Mouse (Mus musculus): ENCODE measurements around the gene Trub1. TPM values are rescaled to one million over a fixed set of nuclear protein-coding genes. Genes with fewer than 3 reads are reported as not detected.
A peak's percentile ranks its signal among the peaks of the same experiment; 100 is the strongest.

Trub1 gene
- total and polyA plus RNA-seq, 2 experiments: 5.7 to 12.7 TPM

DNA sequence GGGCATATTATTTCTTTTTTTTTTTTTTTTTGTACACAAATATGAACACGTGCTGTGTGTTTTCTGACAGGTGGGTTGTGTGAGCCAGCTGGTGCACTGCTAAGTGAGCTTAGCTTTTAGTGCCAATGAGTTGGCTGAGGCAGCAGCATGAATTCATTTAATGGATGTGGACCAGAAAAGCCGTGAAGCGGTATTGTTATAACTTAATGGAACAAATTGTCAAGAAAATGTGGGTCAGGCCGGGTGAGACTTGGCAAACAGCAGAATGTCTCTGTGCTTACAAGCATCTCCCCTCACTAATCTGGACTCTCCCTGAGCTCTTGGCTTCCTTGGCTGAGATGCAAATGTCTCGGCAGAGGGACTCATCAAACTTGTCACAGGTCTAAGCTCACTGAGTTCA lies 7.7 kb upstream of the Trub1 start:
- Histone ChIP-seq H3K27me3 (ENCODE audit: control insufficient read depth, insufficient read depth, low read length) (no peaks in the 10 kb centered on the region), H3K9ac (ENCODE audit: low read depth, low read length) (no peak overlapping the region), H3K4me1 (ENCODE audit: control insufficient read depth, insufficient read depth, low read length) (no peaks in the 10 kb centered on the region), H3K27ac (replicated peaks; ENCODE audit: insufficient read depth, low read depth, low read length) (no peak overlapping the region), H3K36me3 (ENCODE audit: control insufficient read depth, insufficient read depth, low read length) (no peaks in the 10 kb centered on the region), H3K4me3 (ENCODE audit: insufficient read depth, low read depth, low read length) (no peak overlapping the region), H3K79me2 (ENCODE audit: control insufficient read depth, insufficient read depth, low read length) (no peaks in the 10 kb centered on the region)
- 84% methylated on average over 5 of the region's 5 CpGs for WGBS
- TF ChIP-seq POLR2A (IDR thresholded peaks at IDR 0.05; ENCODE audit: extremely low read depth, insufficient read depth, low read length) (no peak), CTCF (IDR thresholded peaks at IDR 0.05; ENCODE audit: low read depth, low read length) (no peak)
- DNase-seq (ENCODE audit: extremely low read depth, low read depth, low spot score): no peak

- Histone ChIP-seq H3K4me3 (ENCODE audit: insufficient read depth, low read depth, low read length) (no peak overlapping the region), H3K4me1 (ENCODE audit: control insufficient read depth, insufficient read depth, low read length) (peaks cover 6% of the 10 kb centered on the region), H3K79me2 (ENCODE audit: control insufficient read depth, insufficient read depth, low read length) (peaks cover 5% of the 10 kb centered on the region; the same call in 1 of the 2 replicates), H3K36me3 (ENCODE audit: control insufficient read depth, insufficient read depth, low read length) (no peaks in the 10 kb centered on the region), H3K9ac (ENCODE audit: low read depth, low read length) (no peak overlapping the region), H3K27ac (replicated peaks; ENCODE audit: insufficient read depth, low read depth, low read length) (no peak overlapping the region), H3K27me3 (ENCODE audit: control insufficient read depth, insufficient read depth, low read length) (no peaks in the 10 kb centered on the region)
- WGBS: 96% methylated on average over 1 of the region's 1 CpGs
- TF ChIP-seq CTCF (IDR thresholded peaks at IDR 0.05; ENCODE audit: low read depth, low read length) (no peak), POLR2A (IDR thresholded peaks at IDR 0.05; ENCODE audit: extremely low read depth, insufficient read depth, low read length) (no peak)
- DNase-seq (ENCODE audit: extremely low read depth, low read depth, low spot score): no peak
These were observed 1.9 kb upstream of the Trub1 start for GRCm38 (mm10) chr19:57450849-57451248.

DNA sequence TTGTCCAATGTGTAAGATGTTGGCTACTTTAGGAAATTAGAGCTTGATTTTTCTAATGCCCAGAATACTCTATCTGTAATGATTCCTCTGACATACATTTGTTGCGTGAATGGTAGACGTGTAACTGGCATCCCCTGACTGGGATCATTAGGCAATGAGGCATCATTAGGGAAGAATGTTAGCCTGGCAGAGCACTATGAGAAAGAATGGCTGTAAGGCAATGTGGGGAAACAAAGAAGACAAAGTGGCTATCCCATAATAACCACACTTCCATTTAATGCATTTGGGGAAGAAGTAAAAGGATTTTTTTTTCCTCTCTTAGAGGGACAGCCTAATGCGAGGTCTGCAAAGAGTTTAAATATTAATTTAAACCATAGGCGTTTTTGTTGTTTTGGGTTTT lies 950 bp upstream of the Trub1 start:
- Histone ChIP-seq H3K27me3 (ENCODE audit: control insufficient read depth, insufficient read depth, low read length) (no peaks in the 10 kb centered on the region), H3K4me1 (ENCODE audit: control insufficient read depth, insufficient read depth, low read length) (peaks cover 6% of the 10 kb centered on the region), H3K27ac (replicated peaks; ENCODE audit: insufficient read depth, low read depth, low read length) (no peak overlapping the region), H3K36me3 (ENCODE audit: control insufficient read depth, insufficient read depth, low read length) (no peaks in the 10 kb centered on the region), H3K79me2 (ENCODE audit: control insufficient read depth, insufficient read depth, low read length) (peaks cover 5% of the 10 kb centered on the region; the same call in 1 of the 2 replicates), H3K9ac (ENCODE audit: low read depth, low read length) (no peak overlapping the region), H3K4me3 (ENCODE audit: insufficient read depth, low read depth, low read length) (no peak overlapping the region)
- WGBS: 92% methylated on average over 4 of the region's 4 CpGs
- DNase-seq (ENCODE audit: extremely low read depth, low read depth, low spot score): no peak
- no peak for TF ChIP-seq POLR2A (IDR thresholded peaks at IDR 0.05; ENCODE audit: extremely low read depth, insufficient read depth, low read length)
- TF ChIP-seq CTCF (IDR thresholded peaks at IDR 0.05; ENCODE audit: low read depth, low read length): no peak

DNA sequence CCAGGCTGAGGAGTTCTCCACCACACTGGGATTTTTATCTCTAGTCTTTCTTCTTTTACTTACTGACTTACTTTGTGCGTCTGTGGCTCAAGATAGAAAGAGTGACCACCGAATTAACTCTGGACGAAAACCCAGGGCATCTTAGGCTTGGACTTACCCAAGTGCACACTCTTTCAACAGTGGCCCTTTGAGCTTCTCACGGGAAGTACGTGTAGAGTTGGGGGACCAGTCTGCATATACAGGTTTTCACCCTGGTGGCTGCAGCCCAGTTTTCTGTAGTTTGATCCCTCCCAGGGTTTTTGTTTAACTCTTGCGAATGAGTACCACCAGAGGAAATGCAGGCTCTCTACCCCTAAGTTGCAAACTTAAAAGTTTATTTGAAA lies 497 bp downstream of the Trub1 start:
- 3% methylated on average over 6 of the region's 6 CpGs for WGBS
- no peaks in the 10 kb centered on the region for H3K27me3 ChIP-seq (ENCODE audit: control insufficient read depth, insufficient read depth, low read length)
- peaks cover 5% of the 10 kb centered on the region; the same call in 1 of the 2 replicates for H3K79me2 ChIP-seq (ENCODE audit: control insufficient read depth, insufficient read depth, low read length)
- DNase-seq (ENCODE audit: extremely low read depth, low read depth, low spot score): no peak
- peaks cover 6% of the 10 kb centered on the region for H3K4me1 ChIP-seq (ENCODE audit: control insufficient read depth, insufficient read depth, low read length)
- no peak for TF ChIP-seq POLR2A (IDR thresholded peaks at IDR 0.05; ENCODE audit: extremely low read depth, insufficient read depth, low read length)
- no peak for TF ChIP-seq CTCF (IDR thresholded peaks at IDR 0.05; ENCODE audit: low read depth, low read length)
- peak overlapping the region; percentile 82 for H3K9ac ChIP-seq (ENCODE audit: low read depth, low read length)
- peak overlapping the region; percentile 84 for H3K4me3 ChIP-seq (ENCODE audit: insufficient read depth, low read depth, low read length)
- 0 out of 2 replicates have a peak overlapping the region, but pooled peaks have one; percentile 14 for H3K27ac ChIP-seq (replicated peaks; ENCODE audit: insufficient read depth, low read depth, low read length)
- no peaks in the 10 kb centered on the region for H3K36me3 ChIP-seq (ENCODE audit: control insufficient read depth, insufficient read depth, low read length)

- no peaks in the 10 kb centered on the region for H3K36me3 ChIP-seq (ENCODE audit: control insufficient read depth, insufficient read depth, low read length)
- no peak overlapping the region for H3K9ac ChIP-seq (ENCODE audit: low read depth, low read length)
- TF ChIP-seq POLR2A (IDR thresholded peaks at IDR 0.05; ENCODE audit: extremely low read depth, insufficient read depth, low read length): no peak
- no peak for TF ChIP-seq CTCF (IDR thresholded peaks at IDR 0.05; ENCODE audit: low read depth, low read length)
- no peak for DNase-seq (ENCODE audit: extremely low read depth, low read depth, low spot score)
- H3K4me3 ChIP-seq (ENCODE audit: insufficient read depth, low read depth, low read length): no peak overlapping the region
- no peak overlapping the region for H3K27ac ChIP-seq (replicated peaks; ENCODE audit: insufficient read depth, low read depth, low read length)
- peaks cover 6% of the 10 kb centered on the region for H3K4me1 ChIP-seq (ENCODE audit: control insufficient read depth, insufficient read depth, low read length)
- peaks cover 5% of the 10 kb centered on the region; the same call in 1 of the 2 replicates for H3K79me2 ChIP-seq (ENCODE audit: control insufficient read depth, insufficient read depth, low read length)
- no peaks in the 10 kb centered on the region for H3K27me3 ChIP-seq (ENCODE audit: control insufficient read depth, insufficient read depth, low read length)
- 97% methylated on average over 25 of the region's 25 CpGs for WGBS
These were observed 2.7 kb downstream of the Trub1 start for GRCm38 (mm10) chr19:57455286-57455960.

DNA sequence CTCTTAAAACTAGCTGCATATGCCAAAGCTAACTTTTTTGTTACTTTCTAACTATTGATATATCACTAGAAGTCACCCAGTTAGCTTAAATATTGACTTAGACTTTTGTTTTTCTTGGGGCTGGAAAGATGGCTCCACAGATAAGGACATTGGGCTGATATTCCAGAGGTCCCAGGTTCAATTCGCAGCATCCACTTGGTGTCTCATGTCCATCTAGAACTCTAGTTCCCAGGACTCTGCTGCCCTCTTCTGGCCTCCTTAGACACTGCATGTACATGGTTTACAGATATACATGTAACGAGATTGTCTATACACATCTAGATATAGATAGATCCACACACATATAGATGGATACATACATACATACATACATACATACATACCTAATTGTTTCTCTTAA lies 4.4 kb downstream of the Trub1 start:
- WGBS: 83% methylated on average over 2 of the region's 2 CpGs
- TF ChIP-seq CTCF (IDR thresholded peaks at IDR 0.05; ENCODE audit: low read depth, low read length) (peak; percentile 56), POLR2A (IDR thresholded peaks at IDR 0.05; ENCODE audit: extremely low read depth, insufficient read depth, low read length) (no peak)
- peaks cover 5% of the 10 kb centered on the region; the same call in 1 of the 2 replicates for H3K79me2 ChIP-seq (ENCODE audit: control insufficient read depth, insufficient read depth, low read length)
- no peak overlapping the region for H3K9ac ChIP-seq (ENCODE audit: low read depth, low read length)
- peaks cover 6% of the 10 kb centered on the region for H3K4me1 ChIP-seq (ENCODE audit: control insufficient read depth, insufficient read depth, low read length)
- DNase-seq (ENCODE audit: extremely low read depth, low read depth, low spot score): peak; percentile 36
- H3K36me3 ChIP-seq (ENCODE audit: control insufficient read depth, insufficient read depth, low read length): no peaks in the 10 kb centered on the region
- H3K27me3 ChIP-seq (ENCODE audit: control insufficient read depth, insufficient read depth, low read length): no peaks in the 10 kb centered on the region
- no peak overlapping the region for H3K4me3 ChIP-seq (ENCODE audit: insufficient read depth, low read depth, low read length)
- no peak overlapping the region for H3K27ac ChIP-seq (replicated peaks; ENCODE audit: insufficient read depth, low read depth, low read length)
